Mouse (Mus musculus) heart, embryonic 12.5 days (tissue): ENCODE data around the gene Ccdc142. TPM values are rescaled to one million over a fixed set of nuclear protein-coding genes. Genes with fewer than 3 reads are reported as not detected.
A peak's percentile ranks its signal among the peaks of the same experiment; 100 is the strongest.

Experiments
- ATAC-seq: fragments of 200-750 bp; cut with Nextera tagmentation; 2 replicates; pipeline ENCODE4 v1.8.0; 2017; ENCODE audit warnings: moderate TSS enrichment, moderate library complexity; ENCODE audit not compliant: insufficient number of reproducible peaks, low FRiP score
- H3K27ac ChIP-seq: fragments of 300-500 bp; sonication (generic); 2 replicates; pipeline ENCODE4 v1.5.1; 2016; ENCODE audit warnings: mild to moderate bottlenecking, moderate library complexity; ENCODE audit not compliant: poor library complexity, severe bottlenecking
- H3K27me3 ChIP-seq: fragments of 300-500 bp; sonication (generic); replicated peaks from 2 replicates; pipeline ENCODE4 v1.6.1; 2016; ENCODE audit warnings: mild to moderate bottlenecking, moderate library complexity
- H3K36me3 ChIP-seq: fragments of 300-500 bp; sonication (generic); 2 replicates; pipeline ENCODE4 v1.6.1; 2016; ENCODE audit warnings: mild to moderate bottlenecking, moderate library complexity
- H3K4me1 ChIP-seq: fragments of 300-500 bp; sonication (generic); replicated peaks from 2 replicates; pipeline ENCODE4 v1.6.1; 2016; ENCODE audit warnings: mild to moderate bottlenecking
- H3K4me2 ChIP-seq: fragments of 300-500 bp; sonication (generic); 2 replicates; pipeline ENCODE4 v1.6.1; 2016; ENCODE audit warnings: mild to moderate bottlenecking, moderate library complexity
- H3K4me3 ChIP-seq: fragments of 300-500 bp; sonication (generic); 2 replicates; pipeline ENCODE4 v1.5.1; 2016; ENCODE audit warnings: mild to moderate bottlenecking
- H3K9ac ChIP-seq: fragments of 300-500 bp; sonication (generic); 2 replicates; pipeline ENCODE4 v1.6.1; 2016; ENCODE audit warnings: mild to moderate bottlenecking, moderate library complexity
- H3K9me3 ChIP-seq: fragments of 300-500 bp; sonication (generic); replicated peaks from 2 replicates; pipeline ENCODE4 v1.6.1; 2016; ENCODE audit warnings: mild to moderate bottlenecking, moderate library complexity
- whole genome bisulfite sequencing: fragments of 180-500 bp; shearing (Covaris S2); methylation state at CpG from one replicate; pipeline ENCODE4 v1.1.7; 2016; 5-methylcytosine and 5-hydroxymethylcytosine counted together
- polyA plus RNA-seq: library from polyadenylated mRNA; unstranded; fragments of >200 nt; fragmentation: Nextera tagmentation; extraction: Ambion mirVana; gene quantifications from 2 replicates; pipeline ENCODE4 v1.2.1, GENCODE M21; 2016

Ccdc142 gene
- polyA plus RNA-seq, 1 experiment from 2014 or later, result 1.9 TPM

GRCm38 (mm10) chr6:83142211-83142731, 40.9 kb downstream of the Ccdc142 start:
- Histone ChIP-seq H3K27ac (peak overlapping the region; percentile 36), H3K9me3 (no peaks in the 10 kb centered on the region), H3K9ac (peak overlapping the region; percentile 65), H3K36me3 (peaks cover 12% of the 10 kb centered on the region), H3K4me3 (peak overlapping the region; percentile 42), H3K4me2 (peak overlapping the region; percentile 74), H3K27me3 (no peaks in the 10 kb centered on the region), H3K4me1 (peaks cover 37% of the 10 kb centered on the region)
- ATAC-seq, result no peak
- WGBS, result 6% methylated on average over 41 of the region's 41 CpGs

- Histone ChIP-seq H3K9ac (peak overlapping the region; percentile 65), H3K4me2 (peak overlapping the region; percentile 74), H3K27me3 (no peaks in the 10 kb centered on the region), H3K9me3 (no peaks in the 10 kb centered on the region), H3K27ac (no peak overlapping the region), H3K4me3 (peak overlapping the region; percentile 42), H3K4me1 (peaks cover 36% of the 10 kb centered on the region), H3K36me3 (peaks cover 18% of the 10 kb centered on the region)
- WGBS, result 42% methylated on average over 11 of the region's 11 CpGs
- no peak for ATAC-seq
Observed at GRCm38 (mm10) chr6:83142886-83143285, 41.5 kb downstream of the Ccdc142 start.

DNA sequence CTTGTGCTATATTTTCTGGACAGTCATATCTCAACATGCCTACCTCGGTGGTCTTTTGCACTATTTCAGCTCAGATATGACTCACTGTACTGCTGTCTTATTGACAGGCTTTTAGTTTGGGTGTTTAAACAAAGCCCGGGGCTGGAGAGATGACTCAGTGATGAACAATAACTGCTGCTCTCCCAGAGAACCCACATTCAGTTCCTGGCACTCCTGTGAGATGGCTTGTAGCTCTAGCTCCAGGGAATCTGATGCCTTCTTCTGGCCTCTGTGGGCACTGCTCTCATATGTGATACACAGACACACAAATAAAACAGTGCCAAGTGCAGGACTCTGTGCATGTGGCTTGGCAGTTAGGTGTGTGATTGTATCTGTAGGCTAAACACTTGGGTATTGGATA, 43.8 kb downstream of the Ccdc142 start:
- no peak for ATAC-seq
- WGBS, result 63% methylated on average over 2 of the region's 2 CpGs
- Histone ChIP-seq H3K36me3 (peaks cover 41% of the 10 kb centered on the region), H3K4me2 (no peak overlapping the region), H3K9ac (no peak overlapping the region), H3K27ac (no peak overlapping the region), H3K4me3 (no peak overlapping the region), H3K9me3 (no peaks in the 10 kb centered on the region), H3K4me1 (peaks cover 20% of the 10 kb centered on the region), H3K27me3 (no peaks in the 10 kb centered on the region)

DNA sequence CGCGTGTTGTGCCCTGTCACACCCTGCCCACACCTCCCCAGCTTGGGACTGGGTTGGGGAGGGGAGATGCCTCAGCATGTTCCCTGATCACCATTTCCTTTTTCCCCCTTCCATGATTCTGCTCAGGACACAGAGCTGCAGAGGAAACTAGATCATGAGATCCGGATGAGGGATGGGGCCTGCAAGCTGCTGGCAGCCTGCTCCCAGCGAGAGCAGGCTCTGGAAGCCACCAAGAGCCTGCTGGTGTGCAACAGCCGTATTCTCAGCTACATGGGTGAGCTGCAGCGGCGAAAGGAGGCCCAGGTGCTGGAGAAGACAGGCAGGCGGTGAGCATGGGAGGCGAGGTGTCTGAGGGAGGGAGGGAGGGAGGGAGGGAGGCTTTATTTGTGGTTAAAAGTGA, 44.4 kb downstream of the Ccdc142 start:
- Histone ChIP-seq H3K4me1 (peaks cover 24% of the 10 kb centered on the region), H3K4me3 (no peak overlapping the region), H3K36me3 (peaks cover 47% of the 10 kb centered on the region), H3K9me3 (no peaks in the 10 kb centered on the region), H3K4me2 (no peak overlapping the region), H3K9ac (0 out of 2 replicates have a peak overlapping the region, but pooled peaks have one; percentile 15), H3K27ac (0 out of 2 replicates have a peak overlapping the region, but pooled peaks have one; percentile 33), H3K27me3 (no peaks in the 10 kb centered on the region)
- no peak for ATAC-seq
- 59% methylated on average over 9 of the region's 9 CpGs for WGBS

GRCm38 (mm10) chr6:83147280-83147679, 45.9 kb downstream of the Ccdc142 start:
- Histone ChIP-seq H3K36me3 (peaks cover 54% of the 10 kb centered on the region), H3K9ac (no peak overlapping the region), H3K27me3 (no peaks in the 10 kb centered on the region), H3K4me3 (no peak overlapping the region), H3K9me3 (no peaks in the 10 kb centered on the region), H3K27ac (no peak overlapping the region), H3K4me2 (no peak overlapping the region), H3K4me1 (peaks cover 26% of the 10 kb centered on the region)
- WGBS, result 59% methylated on average over 7 of the region's 7 CpGs
- ATAC-seq, result no peak

- no peak overlapping the region for H3K4me3 ChIP-seq
- no peak overlapping the region for H3K27ac ChIP-seq
- H3K27me3 ChIP-seq, result 0 out of 2 replicates have a peak, but pooled peaks cover 13% of the 10 kb centered on the region
- H3K4me1 ChIP-seq, result peaks cover 25% of the 10 kb centered on the region
- H3K36me3 ChIP-seq, result peaks cover 58% of the 10 kb centered on the region
- H3K9me3 ChIP-seq, result no peaks in the 10 kb centered on the region
- peak overlapping the region; percentile 39 for H3K9ac ChIP-seq
- 0 out of 2 replicates have a peak overlapping the region, but pooled peaks have one; percentile 6 for H3K4me2 ChIP-seq
- no peak for ATAC-seq
- 20% methylated on average over 8 of the region's 8 CpGs for WGBS
Observed at GRCm38 (mm10) chr6:83151721-83152120, 50.3 kb downstream of the Ccdc142 start.

DNA sequence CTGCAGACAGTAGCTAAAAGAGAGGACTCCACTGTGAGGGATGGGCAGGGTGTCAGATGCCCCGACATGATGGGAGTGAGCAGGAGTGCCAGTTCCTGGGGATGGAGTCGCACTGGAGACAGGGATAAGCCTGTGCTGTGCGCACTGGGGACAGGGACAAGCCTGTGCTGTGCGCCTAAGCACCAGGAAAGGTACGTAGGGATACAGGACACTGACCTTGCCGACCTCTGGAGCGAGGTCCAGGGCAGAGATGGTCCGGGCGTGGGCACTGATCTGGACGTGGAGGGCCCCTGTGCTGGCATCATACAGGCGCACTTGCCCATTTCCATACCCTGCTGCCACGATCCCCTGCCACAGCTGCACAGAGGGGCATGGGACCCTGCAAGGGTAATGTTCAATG, 51.6 kb downstream of the Ccdc142 start:
- ATAC-seq, result no peak
- H3K36me3 ChIP-seq, result peaks cover 46% of the 10 kb centered on the region

DNA sequence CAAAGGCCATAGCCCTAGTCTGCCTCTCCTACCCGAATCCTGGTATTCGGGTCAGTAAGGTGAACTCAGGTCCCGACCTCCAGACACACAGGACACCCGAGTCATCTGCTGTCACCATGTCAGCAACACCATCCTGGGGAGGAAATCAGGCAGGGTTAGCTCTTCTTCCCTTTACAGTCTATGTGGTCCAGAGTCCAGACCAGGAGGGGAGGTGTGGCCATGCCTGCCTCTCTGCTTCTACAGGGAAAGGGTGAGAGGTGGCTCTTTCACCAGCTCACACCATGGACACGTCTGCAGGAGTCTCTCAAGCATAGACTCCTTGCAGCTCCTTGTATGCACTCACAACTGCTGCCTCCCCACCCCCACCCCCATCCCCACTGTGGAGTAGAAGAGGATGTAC, 52.1 kb downstream of the Ccdc142 start:
- WGBS, result 55% methylated on average over 5 of the region's 5 CpGs
- no peak for ATAC-seq
- Histone ChIP-seq H3K9ac (no peak overlapping the region), H3K4me3 (no peak overlapping the region), H3K9me3 (no peaks in the 10 kb centered on the region), H3K4me2 (no peak overlapping the region), H3K36me3 (peaks cover 41% of the 10 kb centered on the region), H3K27me3 (0 out of 2 replicates have a peak, but pooled peaks cover 13% of the 10 kb centered on the region), H3K27ac (no peak overlapping the region), H3K4me1 (peaks cover 25% of the 10 kb centered on the region)

More for the DNA sequence above, 51.6 kb downstream of the Ccdc142 start:
- H3K9me3 ChIP-seq, result no peaks in the 10 kb centered on the region
- no peak overlapping the region for H3K4me3 ChIP-seq
- H3K27ac ChIP-seq, result no peak overlapping the region
- 82% methylated on average over 12 of the region's 12 CpGs for WGBS
- H3K4me1 ChIP-seq, result peaks cover 25% of the 10 kb centered on the region
- no peak overlapping the region for H3K4me2 ChIP-seq
- 0 out of 2 replicates have a peak, but pooled peaks cover 13% of the 10 kb centered on the region for H3K27me3 ChIP-seq
- no peak overlapping the region for H3K9ac ChIP-seq

GRCm38 (mm10) chr6:83155552-83156238, 54.3 kb downstream of the Ccdc142 start:
- WGBS, result 9% methylated on average over 23 of the region's 23 CpGs
- H3K27ac ChIP-seq, result no peak overlapping the region
- H3K9ac ChIP-seq, result peak overlapping the region; percentile 71
- H3K4me1 ChIP-seq, result peaks cover 22% of the 10 kb centered on the region
- peak overlapping the region; percentile 60 for H3K4me3 ChIP-seq
- peaks cover 23% of the 10 kb centered on the region for H3K27me3 ChIP-seq
- no peak for ATAC-seq
- H3K9me3 ChIP-seq, result no peaks in the 10 kb centered on the region
- H3K4me2 ChIP-seq, result peak overlapping the region; percentile 88
- peaks cover 19% of the 10 kb centered on the region for H3K36me3 ChIP-seq

- peak within 1 kb of the TSS; percentile 60 for H3K4me3 ChIP-seq
- H3K27me3 ChIP-seq, result peaks cover 29% of the 10 kb centered on the region
- no peak within 1 kb of the TSS for H3K27ac ChIP-seq
- peaks cover 16% of the 10 kb centered on the region for H3K4me1 ChIP-seq
- H3K9ac ChIP-seq, result peak within 1 kb of the TSS; percentile 71
- H3K4me2 ChIP-seq, result peak within 1 kb of the TSS; percentile 88
- ATAC-seq, result peak; percentile 78
- H3K36me3 ChIP-seq, result peaks cover 18% of the 10 kb centered on the region
- no peaks in the 10 kb centered on the region for H3K9me3 ChIP-seq
- WGBS, result 2% methylated on average over 32 of the region's 32 CpGs
Observed at GRCm38 (mm10) chr6:83156259-83156684, 54.9 kb downstream of the Ccdc142 start, which contains the start of the genes Wdr54 and 1700003E16Rik. Gene Wdr54 (minus strand): TSS chr6:83156397. Gene 1700003E16Rik (plus strand): TSS chr6:83156404.
